Mouse (Mus musculus) ovary, postnatal 10 days (tissue): Measurements from ENCODE around the gene Chpf.

Source experiments
- DNase-seq: peaks from one replicate; pipeline ENCODE4 v3.0.0; 2022; ENCODE audit warnings: low spot score

Gene Chpf

DNA sequence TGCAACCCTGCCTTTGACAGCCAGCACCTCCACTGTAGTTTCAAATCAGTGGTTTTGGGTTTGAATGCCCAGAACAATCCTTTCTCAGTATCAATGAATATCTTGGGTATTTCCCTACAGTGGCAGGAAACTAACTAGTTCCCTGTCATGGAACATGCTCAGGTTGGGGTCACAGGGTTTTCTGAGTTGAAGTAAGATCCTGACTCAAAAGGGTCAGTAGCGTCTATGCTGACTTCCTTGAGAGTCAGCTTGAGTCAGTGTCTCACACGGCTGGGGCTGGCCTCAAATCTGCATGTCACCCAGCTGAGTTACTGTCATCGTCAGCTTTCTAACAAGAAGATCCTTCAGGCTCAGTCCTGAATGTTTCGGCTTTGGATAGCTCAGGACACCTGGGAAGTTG is 19.8 kb upstream of the Chpf start:
- no peak for DNase-seq

- no peak for DNase-seq
Measured at GRCm38 (mm10) chr1:75494878-75495548, 15.9 kb upstream of the Chpf start.

- DNase-seq: no peak
Measured at GRCm38 (mm10) chr1:75492579-75493170, 13.6 kb upstream of the Chpf start.

DNA sequence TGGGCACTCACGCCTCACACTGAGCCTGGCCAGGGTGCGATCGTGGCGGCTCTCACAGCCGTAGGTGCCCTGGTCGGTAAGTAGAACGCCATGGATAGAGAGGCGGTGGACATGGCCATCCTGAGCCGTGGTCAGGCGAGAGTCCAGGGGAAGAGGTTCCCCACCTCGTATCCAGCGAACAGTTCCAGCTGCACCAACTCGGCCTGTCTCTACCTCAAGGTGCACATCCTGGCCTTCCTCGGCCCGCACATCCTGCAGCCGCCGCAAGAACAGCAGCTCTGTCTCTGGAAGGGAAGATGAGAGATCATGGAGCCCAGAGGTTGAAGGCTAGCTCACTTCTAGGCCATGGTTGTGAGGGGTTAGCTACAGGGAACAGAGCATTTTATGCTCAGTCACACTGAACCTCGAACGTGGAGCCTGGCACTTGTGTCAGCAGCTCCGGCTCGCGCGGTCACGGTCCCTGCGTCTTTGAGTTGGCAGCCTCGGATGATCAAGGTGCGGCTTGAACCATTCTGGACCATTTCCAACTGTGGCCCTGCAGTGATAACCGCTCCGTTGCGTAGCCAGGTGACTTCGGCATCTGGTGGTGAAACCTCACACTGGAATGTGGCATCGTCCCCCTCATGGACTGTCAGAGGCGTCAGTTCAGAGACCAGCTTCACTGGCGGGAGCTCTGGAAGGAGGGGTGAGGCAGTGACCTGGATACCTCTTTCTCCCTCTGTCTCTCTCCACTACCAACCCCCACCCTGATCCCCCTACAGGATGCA is 11.9 kb upstream of the Chpf start:
- DNase-seq: no peak

GRCm38 (mm10) chr1:75487405-75488161 is 8.5 kb upstream of the Chpf start:
- no peak for DNase-seq

DNA sequence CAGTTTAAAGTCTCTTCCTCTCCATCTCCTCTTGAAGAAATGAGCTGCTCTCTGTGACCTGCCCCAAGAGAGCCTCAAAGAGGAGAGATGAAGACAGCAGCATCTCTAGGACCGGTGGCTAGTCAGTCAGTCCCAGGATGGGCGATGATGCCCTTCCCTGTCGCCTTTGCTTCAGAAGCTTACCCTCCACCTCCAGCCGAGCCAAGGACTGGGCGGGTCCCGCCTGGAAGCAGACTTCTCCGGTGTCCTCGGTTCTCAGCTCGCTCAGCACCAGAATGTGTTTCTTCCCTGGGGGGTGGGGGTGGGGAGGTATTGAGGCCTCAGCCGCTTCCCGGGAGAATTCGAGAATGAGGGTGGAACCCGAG is 7.9 kb upstream of the Chpf start:
- DNase-seq: no peak

GRCm38 (mm10) chr1:75486561-75486960 is 7.5 kb upstream of the Chpf start:
- DNase-seq: no peak

DNA sequence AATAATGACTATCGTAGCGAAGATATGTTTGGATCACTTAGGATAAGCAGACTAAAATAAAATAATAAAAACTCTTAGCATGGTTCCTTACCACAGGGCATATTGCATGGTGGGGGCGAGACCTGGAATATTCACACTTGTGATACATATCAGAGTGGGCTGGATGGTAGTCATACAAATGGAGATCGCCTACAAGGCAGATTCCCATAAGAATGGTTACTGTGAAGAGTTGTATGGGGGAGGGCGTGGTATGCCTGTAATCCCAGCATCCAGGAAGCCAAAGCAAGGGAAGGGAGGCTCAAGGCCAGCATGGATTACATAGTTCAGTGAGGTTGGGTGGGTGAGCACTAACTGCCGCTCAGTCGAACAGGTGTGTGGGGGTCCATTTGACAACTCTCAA is 1.6 kb upstream of the Chpf start:
- no peak for DNase-seq

GRCm38 (mm10) chr1:75480036-75480435 is 929 bp upstream of the Chpf start:
- no peak for DNase-seq

DNA sequence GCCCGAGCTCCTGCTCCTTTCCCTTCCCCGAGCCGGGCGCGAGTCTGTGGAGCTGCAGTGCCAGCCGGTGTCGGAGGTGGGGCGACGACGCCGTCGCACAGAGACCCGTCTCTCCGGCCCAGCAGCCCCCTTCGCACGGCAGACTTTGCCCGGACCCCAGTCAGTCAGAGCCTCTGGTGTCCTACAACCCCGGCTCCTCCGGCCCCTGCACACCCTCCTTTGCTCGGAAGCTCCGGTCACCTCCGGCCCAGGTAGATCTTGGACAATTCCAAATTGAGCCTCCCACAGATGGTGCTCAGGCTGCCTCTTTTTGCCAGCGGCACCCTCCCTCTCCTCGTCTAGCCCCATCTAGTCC is 505 bp upstream of the Chpf start:
- DNase-seq: no peak

GRCm38 (mm10) chr1:75478497-75478896 is 610 bp downstream of the Chpf start:
- DNase-seq: no peak

GRCm38 (mm10) chr1:75477966-75478290 is 1.2 kb downstream of the Chpf start:
- no peak for DNase-seq

- DNase-seq: peak; percentile 74
Measured at GRCm38 (mm10) chr1:75477264-75477965, 1.7 kb downstream of the Chpf start.

- no peak for DNase-seq
Measured at GRCm38 (mm10) chr1:75476441-75476840, 2.7 kb downstream of the Chpf start.

- DNase-seq: no peak
Measured at GRCm38 (mm10) chr1:75469287-75469825, 9.8 kb downstream of the Chpf start.

DNA sequence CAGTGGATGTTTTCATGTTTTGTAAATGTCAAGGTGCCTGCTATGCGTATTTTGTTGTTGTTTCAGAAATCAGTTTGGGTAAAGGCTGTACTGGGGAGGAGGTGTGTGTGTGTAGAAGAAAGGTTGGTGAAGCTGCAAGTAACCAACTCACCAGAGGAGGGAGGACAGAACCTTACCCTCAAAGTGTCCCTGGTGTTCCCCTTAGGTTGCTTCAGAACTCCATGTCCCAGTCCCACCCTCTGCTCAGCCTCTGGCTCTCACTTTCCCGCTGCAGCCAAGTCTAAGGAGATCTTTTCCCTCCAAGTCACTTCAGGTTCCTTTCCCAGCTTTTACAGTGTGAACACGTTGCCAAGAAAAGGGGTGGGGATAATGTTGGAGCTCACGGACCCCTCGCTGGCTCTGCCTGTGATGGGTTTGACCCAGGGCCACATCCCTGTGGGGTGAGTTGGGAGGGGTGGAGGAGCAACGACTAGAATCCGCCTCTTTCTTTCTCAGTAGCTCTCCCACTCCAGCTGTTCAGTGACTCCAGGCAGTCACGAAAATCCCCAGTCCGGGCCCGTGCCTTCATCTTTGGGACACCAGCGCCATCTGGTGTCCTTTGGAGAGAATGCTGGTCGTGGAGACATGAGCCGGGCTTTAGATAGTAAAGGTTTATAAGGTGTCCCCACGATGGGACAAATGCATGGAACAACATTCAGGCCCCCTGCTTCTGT is 11.7 kb downstream of the Chpf start:
- DNase-seq: peak; percentile 69

DNA sequence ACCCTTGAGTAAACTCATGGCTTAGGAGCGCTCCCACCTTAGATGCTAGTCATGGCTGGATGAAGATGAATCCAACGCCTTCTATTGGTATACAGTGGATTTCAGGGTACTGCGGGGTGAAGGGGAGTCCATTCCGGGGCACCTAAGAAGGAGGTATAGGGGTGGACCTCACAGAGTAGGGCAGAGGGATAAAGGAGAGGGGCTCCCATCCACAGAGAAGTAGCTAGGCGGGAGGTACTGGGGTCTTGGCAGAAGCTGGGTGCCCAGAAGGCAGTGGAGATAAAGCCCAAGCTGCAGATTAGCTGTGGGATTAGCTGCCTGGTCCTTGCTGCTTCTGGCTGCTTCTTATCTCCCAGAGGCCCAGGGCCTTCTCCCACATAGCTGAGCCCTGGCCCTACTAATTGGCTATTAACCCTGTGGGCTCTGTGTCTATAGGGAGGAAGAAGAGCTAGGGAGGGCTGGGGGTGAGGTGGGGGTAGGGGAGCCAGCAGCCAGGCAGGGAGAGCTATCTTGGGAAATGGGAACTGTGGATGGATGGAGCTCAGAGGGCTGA is 15.4 kb downstream of the Chpf start:
- no peak for DNase-seq

GRCm38 (mm10) chr1:75462636-75463035 is 16.5 kb downstream of the Chpf start:
- no peak for DNase-seq

DNA sequence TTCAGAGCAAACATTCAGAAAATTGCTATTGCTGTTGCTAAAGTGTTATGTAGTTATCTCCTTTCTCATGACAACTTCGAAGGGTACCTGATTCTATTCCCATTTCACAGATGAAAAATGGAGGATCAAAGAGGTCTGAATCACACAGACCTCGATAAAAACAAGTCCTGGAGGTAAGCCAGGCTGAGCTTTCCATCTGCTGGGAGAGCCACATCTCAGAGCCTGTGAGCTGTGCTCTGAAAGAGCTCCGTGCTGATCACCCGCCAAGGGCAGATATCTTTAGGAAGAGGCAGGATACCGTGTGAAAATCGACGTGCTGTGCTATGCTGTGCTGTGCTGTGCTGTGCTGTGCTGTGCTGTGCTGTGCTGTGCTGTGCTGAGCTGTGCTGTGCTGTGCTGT is 18.8 kb downstream of the Chpf start:
- DNase-seq: no peak

DNA sequence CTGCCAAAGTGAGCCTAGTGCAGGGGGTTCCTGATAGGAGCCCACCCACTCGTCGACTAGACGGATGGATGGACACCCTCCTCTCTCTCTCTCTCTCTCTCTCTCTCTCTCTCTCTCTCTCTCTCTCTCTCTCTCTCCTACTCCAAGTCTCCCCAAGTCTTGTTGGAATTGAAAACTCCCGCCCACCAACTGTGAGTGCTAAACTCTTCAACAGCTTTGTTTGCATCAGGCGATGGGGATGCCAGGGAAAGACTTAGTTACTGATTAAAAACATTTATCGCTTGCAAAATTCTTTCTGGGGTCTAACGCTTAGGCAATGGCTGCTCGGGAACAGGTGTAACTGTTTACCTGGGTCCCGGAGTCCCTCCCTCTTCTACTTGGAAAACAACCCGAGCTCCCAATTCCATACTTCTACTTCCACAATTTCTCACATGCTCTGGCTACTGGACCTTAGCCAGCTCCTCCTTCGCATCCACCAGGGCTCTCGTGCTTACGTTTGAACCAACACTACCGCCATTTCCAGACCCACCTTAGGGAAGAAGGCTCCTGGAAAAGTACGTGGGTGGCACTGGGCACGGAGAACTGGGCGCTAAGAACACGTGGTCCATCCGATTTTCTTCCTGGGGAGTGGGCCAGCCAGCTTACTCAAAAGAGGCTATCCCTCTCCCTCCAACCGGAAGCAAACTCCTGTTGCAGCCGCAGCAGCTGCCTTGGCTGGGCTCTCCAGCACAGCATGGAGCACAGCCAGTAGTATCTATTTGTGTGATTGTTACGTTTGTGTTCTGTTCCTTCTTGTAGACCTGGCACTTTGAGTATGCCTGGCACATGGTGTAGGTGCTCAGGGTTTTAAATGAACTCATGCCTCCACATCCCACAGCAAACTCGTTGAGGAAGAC is 20.1 kb downstream of the Chpf start:
- DNase-seq: no peak
